Mouse (Mus musculus) colon, adult 2 months (tissue): ENCODE measurements around the gene Slc16a14. TPM values are rescaled to one million over a fixed set of nuclear protein-coding genes. Genes with fewer than 3 reads are reported as not detected.

ENCODE experiments used
- polyA plus RNA-seq: library from polyadenylated mRNA; depleted of rRNA; stranded (reverse); fragments of >200 nt; gene quantifications from 2 replicates; pipeline ENCODE4 v1.2.3, GENCODE M21; 2012; rRNA removed

The Slc16a14 gene
- polyA plus RNA-seq, result 0.03 TPM in 1 of 2 replicates, not detected in the other

GRCm38 (mm10) chr1:84934503-84935333 lies at the start of gene Slc16a14:
Gene Slc16a14 (minus strand): TSS chr1:84935134.

Other genes starting within 250 kb of the Slc16a14 start
- 5.9 and 6.7 TPM in 2 replicates for gene Dner, start 238.9 kb downstream of the Slc16a14 start, polyA plus RNA-seq
- gene Fbxo36, start 95.3 kb downstream of the Slc16a14 start, polyA plus RNA-seq, result 5.8 and 6.2 TPM in 2 replicates
- 8.2 and 14.0 TPM in 2 replicates for gene Trip12, start 94.6 kb downstream of the Slc16a14 start, polyA plus RNA-seq
- not detected in 2 replicates for gene Gm10553, start 165.0 kb upstream of the Slc16a14 start, polyA plus RNA-seq
- 0.07 TPM in 1 of 2 replicates, not detected in the other for gene A530032D15Rik, start 174.7 kb upstream of the Slc16a14 start, polyA plus RNA-seq